Mouse (Mus musculus) C2C12 (cell line): ENCODE results near the gene Itgb6.

Experiments
- CEBPB ChIP-seq: IDR thresholded peaks from one replicate; pipeline ENCODE4 v1.6.1; 2011; ENCODE audit warnings: low read depth, mild to moderate bottlenecking, control low read depth, moderate library complexity
- CTCF ChIP-seq: IDR thresholded peaks from one replicate; pipeline ENCODE4 v1.5.1; 2011; ENCODE audit not compliant: control insufficient read depth, insufficient read depth, insufficient read length
- MAX ChIP-seq: IDR thresholded peaks from one replicate; pipeline ENCODE4 v1.6.1; 2011; ENCODE audit warnings: mild to moderate bottlenecking, control low read depth
- MYOG ChIP-seq: IDR thresholded peaks from one replicate; pipeline ENCODE4 v1.6.1; 2011; ENCODE audit not compliant: control insufficient read depth, insufficient read length; ENCODE audit errors: extremely low read depth
- USF1 ChIP-seq: IDR thresholded peaks from one replicate; pipeline ENCODE4 v1.6.1; 2011; ENCODE audit warnings: low read depth, mild to moderate bottlenecking, control low read depth, moderate library complexity

- TF ChIP-seq MYOG = no peak
- no peak for TF ChIP-seq CEBPB
- TF ChIP-seq MAX = no peak
- no peak for TF ChIP-seq USF1
- no peak for TF ChIP-seq CTCF
These were observed 19.1 kb downstream of the Itgb6 start for GRCm38 (mm10) chr2:60703315-60703714.
